Mouse (Mus musculus): Measurements from ENCODE around the gene Lhpp. TPM values are rescaled to one million over a fixed set of nuclear protein-coding genes. Genes with fewer than 3 reads are reported as not detected.

The Lhpp gene
- polyA plus RNA-seq, 1 experiment from 2014 or later = 14.3 TPM

DNA sequence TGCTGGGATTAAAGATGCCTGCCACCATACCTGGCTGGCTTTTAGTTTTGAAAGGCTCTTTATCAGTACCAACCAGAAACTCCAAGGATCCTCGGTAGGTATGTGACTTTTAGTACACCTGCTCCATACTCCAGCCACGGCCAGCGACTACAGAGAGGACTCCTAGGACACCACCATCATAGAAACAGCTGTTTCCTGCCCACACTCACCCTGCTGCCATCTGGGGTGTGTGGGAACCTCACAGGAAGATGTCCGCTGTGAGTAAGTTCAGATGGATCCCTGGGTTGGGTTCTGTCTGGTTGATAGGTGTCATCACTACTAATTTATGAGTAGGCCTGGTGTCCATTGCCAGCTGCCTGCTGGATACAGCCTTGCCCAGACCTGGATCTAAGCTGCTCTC lies 88.3 kb downstream of the Lhpp start:
- Histone ChIP-seq H3K4me2 (ENCODE audit: low read depth, low read length) (no peak overlapping the region), H3K9ac (ENCODE audit: low read depth, low read length) (no peak overlapping the region), H3K27ac (replicated peaks; ENCODE audit: low read depth, low read length) (no peak overlapping the region), H3K4me1 (ENCODE audit: control insufficient read depth, insufficient read depth, low read length) (peaks cover 10% of the 10 kb centered on the region; the same call in 1 of the 2 replicates), H3K27me3 (replicated peaks; ENCODE audit: control insufficient read depth, insufficient read depth, low read length) (no peaks in the 10 kb centered on the region), H3K36me3 (ENCODE audit: control insufficient read depth, insufficient read depth, low read length) (no peaks in the 10 kb centered on the region), H3K9me3 (ENCODE audit: control insufficient read depth, low read length) (0 out of 2 replicates have a peak, but pooled peaks cover 6% of the 10 kb centered on the region), H3K4me3 (ENCODE audit: low read depth, low read length) (no peak overlapping the region)
- DNase-seq (ENCODE audit: low spot score) = no peak
- WGBS = 82% methylated on average over 4 of the region's 4 CpGs
- no peak for ATAC-seq (ENCODE audit: low read depth)

DNA sequence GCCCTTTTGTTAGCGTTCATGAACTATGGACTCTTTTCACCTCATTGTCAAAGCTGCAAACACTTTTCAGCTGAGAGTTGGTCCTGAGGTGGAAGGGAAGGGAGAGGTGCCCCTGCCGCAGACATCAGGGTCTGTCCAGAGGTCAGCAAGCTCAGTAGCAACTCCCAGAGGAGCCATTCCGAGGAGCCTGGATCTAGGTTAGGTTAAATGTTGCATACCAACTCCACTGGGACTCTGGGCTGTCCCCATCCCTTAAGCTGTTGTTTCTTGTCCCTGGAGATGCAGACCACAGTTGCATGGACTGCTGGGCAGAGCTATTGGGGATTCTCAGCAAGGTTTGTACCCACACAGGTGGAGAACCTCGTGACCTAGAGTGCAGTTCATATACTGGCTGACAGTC lies 88.7 kb downstream of the Lhpp start:
- H3K4me2 ChIP-seq (ENCODE audit: low read depth, low read length) = no peak overlapping the region
- no peak for DNase-seq (ENCODE audit: low spot score)
- H3K36me3 ChIP-seq (ENCODE audit: control insufficient read depth, insufficient read depth, low read length) = no peaks in the 10 kb centered on the region
- H3K4me3 ChIP-seq (ENCODE audit: low read depth, low read length) = no peak overlapping the region
- no peak for ATAC-seq (ENCODE audit: low read depth)
- H3K9ac ChIP-seq (ENCODE audit: low read depth, low read length) = no peak overlapping the region
- H3K4me1 ChIP-seq (ENCODE audit: control insufficient read depth, insufficient read depth, low read length) = peaks cover 10% of the 10 kb centered on the region; the same call in 1 of the 2 replicates
- 71% methylated on average over 4 of the region's 4 CpGs for WGBS
- H3K27me3 ChIP-seq (replicated peaks; ENCODE audit: control insufficient read depth, insufficient read depth, low read length) = no peaks in the 10 kb centered on the region
- H3K9me3 ChIP-seq (ENCODE audit: control insufficient read depth, low read length) = 0 out of 2 replicates have a peak, but pooled peaks cover 6% of the 10 kb centered on the region
- no peak overlapping the region for H3K27ac ChIP-seq (replicated peaks; ENCODE audit: low read depth, low read length)

DNA sequence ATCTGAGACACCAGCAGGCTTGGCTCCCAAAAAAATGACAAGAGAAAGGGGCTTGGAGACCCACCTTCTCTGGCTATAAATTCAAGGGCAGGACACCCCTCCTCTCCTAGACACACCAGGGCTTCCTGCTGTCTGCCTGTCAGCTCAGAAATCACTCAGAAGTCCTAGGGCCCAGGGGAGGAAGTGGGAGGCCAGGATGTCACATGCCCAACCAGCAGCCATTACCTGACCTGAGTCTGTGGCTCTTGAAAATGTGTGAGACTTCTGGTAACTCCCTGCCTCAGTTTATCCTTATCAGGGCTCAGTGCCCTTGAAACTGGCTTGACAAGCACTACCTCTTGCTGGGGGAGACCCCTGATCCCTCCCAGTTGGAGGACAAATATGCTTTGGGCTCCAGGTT lies 89.2 kb downstream of the Lhpp start:
- no peak overlapping the region for H3K4me2 ChIP-seq (ENCODE audit: low read depth, low read length)
- no peak overlapping the region for H3K4me3 ChIP-seq (ENCODE audit: low read depth, low read length)
- no peak overlapping the region for H3K9ac ChIP-seq (ENCODE audit: low read depth, low read length)
- no peaks in the 10 kb centered on the region for H3K36me3 ChIP-seq (ENCODE audit: control insufficient read depth, insufficient read depth, low read length)
- H3K9me3 ChIP-seq (ENCODE audit: control insufficient read depth, low read length) = 0 out of 2 replicates have a peak, but pooled peaks cover 5% of the 10 kb centered on the region
- H3K27me3 ChIP-seq (replicated peaks; ENCODE audit: control insufficient read depth, insufficient read depth, low read length) = no peaks in the 10 kb centered on the region
- H3K4me1 ChIP-seq (ENCODE audit: control insufficient read depth, insufficient read depth, low read length) = peaks cover 10% of the 10 kb centered on the region; the same call in 1 of the 2 replicates
- no peak for ATAC-seq (ENCODE audit: low read depth)
- H3K27ac ChIP-seq (replicated peaks; ENCODE audit: low read depth, low read length) = no peak overlapping the region
- DNase-seq (ENCODE audit: low spot score) = no peak

DNA sequence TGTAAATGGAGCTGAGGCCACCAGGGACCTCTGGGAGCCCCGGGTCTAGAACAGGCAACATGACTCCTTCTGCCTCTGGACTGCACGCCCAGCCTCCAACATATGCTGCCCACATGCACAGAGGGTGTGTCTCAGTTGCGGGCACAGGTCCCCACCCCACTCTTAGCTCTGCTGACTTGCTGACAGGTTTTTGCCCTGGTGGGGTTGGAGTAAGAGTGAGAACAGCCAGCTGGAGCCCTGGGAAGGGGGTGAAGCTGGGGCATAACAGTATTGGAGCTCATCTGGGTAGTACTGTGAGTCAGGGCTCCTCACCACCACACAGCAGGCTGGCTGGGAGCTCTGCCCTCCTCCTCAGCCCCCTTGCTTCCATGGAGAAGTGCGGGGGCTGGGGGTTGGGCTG lies 89.7 kb downstream of the Lhpp start:
- Histone ChIP-seq H3K4me3 (ENCODE audit: low read depth, low read length) (no peak overlapping the region), H3K4me1 (ENCODE audit: control insufficient read depth, insufficient read depth, low read length) (peaks cover 10% of the 10 kb centered on the region; the same call in 1 of the 2 replicates), H3K36me3 (ENCODE audit: control insufficient read depth, insufficient read depth, low read length) (no peaks in the 10 kb centered on the region), H3K4me2 (ENCODE audit: low read depth, low read length) (no peak overlapping the region), H3K9ac (ENCODE audit: low read depth, low read length) (no peak overlapping the region), H3K27me3 (replicated peaks; ENCODE audit: control insufficient read depth, insufficient read depth, low read length) (no peaks in the 10 kb centered on the region), H3K27ac (replicated peaks; ENCODE audit: low read depth, low read length) (no peak overlapping the region), H3K9me3 (ENCODE audit: control insufficient read depth, low read length) (0 out of 2 replicates have a peak, but pooled peaks cover under 1% of the 10 kb centered on the region)
- peak; percentile 73 for DNase-seq (ENCODE audit: low spot score)
- 40% methylated on average over 4 of the region's 4 CpGs for WGBS
- ATAC-seq (ENCODE audit: low read depth) = peak; percentile 76

DNA sequence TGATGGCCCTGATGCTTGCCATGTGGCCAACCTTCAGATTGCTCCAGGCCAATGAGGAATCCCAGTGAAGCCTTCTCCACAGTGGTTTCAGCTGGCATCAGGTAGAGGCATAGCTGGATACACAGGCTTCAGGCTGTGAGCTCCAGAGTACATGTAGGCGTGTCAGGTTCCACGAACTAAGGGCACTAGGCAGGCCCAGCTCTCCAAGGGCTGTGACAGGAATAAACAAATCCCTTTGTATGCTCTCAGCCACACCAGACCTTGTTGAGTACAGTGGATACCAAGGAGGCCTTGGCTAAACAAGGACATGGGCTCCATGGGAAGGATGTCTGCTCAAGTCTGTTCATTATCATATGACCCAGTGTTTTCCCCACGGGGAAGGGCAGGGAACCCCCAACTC lies 91.0 kb downstream of the Lhpp start:
- no peaks in the 10 kb centered on the region for H3K27me3 ChIP-seq (replicated peaks; ENCODE audit: control insufficient read depth, insufficient read depth, low read length)
- no peak for DNase-seq (ENCODE audit: low spot score)
- no peaks in the 10 kb centered on the region for H3K36me3 ChIP-seq (ENCODE audit: control insufficient read depth, insufficient read depth, low read length)
- no peaks in the 10 kb centered on the region for H3K9me3 ChIP-seq (ENCODE audit: control insufficient read depth, low read length)
- H3K27ac ChIP-seq (replicated peaks; ENCODE audit: low read depth, low read length) = no peak overlapping the region
- H3K9ac ChIP-seq (ENCODE audit: low read depth, low read length) = no peak overlapping the region
- WGBS = 76% methylated on average over 3 of the region's 3 CpGs
- ATAC-seq (ENCODE audit: low read depth) = no peak
- H3K4me2 ChIP-seq (ENCODE audit: low read depth, low read length) = no peak overlapping the region
- H3K4me1 ChIP-seq (ENCODE audit: control insufficient read depth, insufficient read depth, low read length) = peaks cover 10% of the 10 kb centered on the region; the same call in 1 of the 2 replicates
- no peak overlapping the region for H3K4me3 ChIP-seq (ENCODE audit: low read depth, low read length)

DNA sequence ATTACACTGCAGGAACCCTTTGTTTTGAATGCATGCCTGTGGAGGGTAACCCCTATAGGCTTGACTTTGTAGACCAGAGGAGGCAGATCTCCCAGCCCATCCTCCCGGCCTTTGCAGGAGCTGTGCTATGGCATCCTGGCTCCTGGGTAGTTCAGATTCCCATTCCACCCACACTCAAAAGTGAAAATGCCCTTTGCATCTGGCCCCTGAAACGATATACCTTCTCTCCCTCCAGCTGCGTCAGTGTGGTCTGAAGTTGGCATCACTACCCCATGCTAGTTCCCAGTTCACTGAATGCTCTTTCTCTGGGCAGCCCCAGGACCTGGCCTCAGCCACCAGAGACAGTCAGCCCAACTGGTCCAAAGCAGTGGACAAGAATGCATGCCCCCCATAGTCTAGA lies 91.6 kb downstream of the Lhpp start:
- Histone ChIP-seq H3K36me3 (ENCODE audit: control insufficient read depth, insufficient read depth, low read length) (no peaks in the 10 kb centered on the region), H3K4me3 (ENCODE audit: low read depth, low read length) (no peak overlapping the region)
- 88% methylated on average over 3 of the region's 3 CpGs for WGBS

DNA sequence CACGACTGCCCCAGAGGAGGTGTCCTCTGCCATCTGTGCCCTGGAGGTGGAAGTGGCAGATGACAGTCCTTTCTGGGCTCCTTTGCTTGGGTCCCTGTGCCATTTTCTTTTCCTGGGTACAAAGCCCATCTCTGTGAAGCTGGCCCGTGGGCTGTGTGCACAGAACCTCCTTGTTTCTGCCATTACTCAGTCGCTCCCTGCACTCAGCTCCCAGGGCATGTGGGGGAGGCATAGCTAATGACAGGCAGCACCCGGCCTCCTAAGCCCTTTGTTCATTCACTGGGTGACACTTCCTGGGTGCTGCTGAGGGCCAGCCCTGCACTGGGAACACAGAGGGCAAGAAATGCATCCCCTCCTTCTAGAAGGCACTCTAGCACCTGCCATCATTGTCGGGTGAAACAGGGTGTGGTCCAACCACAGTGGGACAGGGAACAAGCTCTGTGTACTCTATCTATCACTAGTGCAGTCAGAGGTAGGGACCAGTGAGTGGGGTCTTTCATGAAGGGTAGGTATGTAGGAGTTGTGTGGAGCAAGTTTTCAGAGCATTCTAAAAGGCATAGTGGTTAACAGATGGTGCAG lies 92.1 kb downstream of the Lhpp start:
- Histone ChIP-seq H3K9ac (ENCODE audit: low read depth, low read length) (no peak overlapping the region), H3K4me2 (ENCODE audit: low read depth, low read length) (no peak overlapping the region), H3K9me3 (ENCODE audit: control insufficient read depth, low read length) (no peaks in the 10 kb centered on the region), H3K27ac (replicated peaks; ENCODE audit: low read depth, low read length) (no peak overlapping the region), H3K36me3 (ENCODE audit: control insufficient read depth, insufficient read depth, low read length) (no peaks in the 10 kb centered on the region), H3K4me1 (ENCODE audit: control insufficient read depth, insufficient read depth, low read length) (peaks cover 10% of the 10 kb centered on the region; the same call in 1 of the 2 replicates), H3K27me3 (replicated peaks; ENCODE audit: control insufficient read depth, insufficient read depth, low read length) (no peaks in the 10 kb centered on the region), H3K4me3 (ENCODE audit: low read depth, low read length) (no peak overlapping the region)
- DNase-seq (ENCODE audit: low spot score) = no peak
- WGBS = 72% methylated on average over 5 of the region's 5 CpGs
- ATAC-seq (ENCODE audit: low read depth) = no peak

More for the DNA sequence above, 91.6 kb downstream of the Lhpp start:
- DNase-seq (ENCODE audit: low spot score) (no peak), ATAC-seq (ENCODE audit: low read depth) (no peak)
- peaks cover 10% of the 10 kb centered on the region; the same call in 1 of the 2 replicates for H3K4me1 ChIP-seq (ENCODE audit: control insufficient read depth, insufficient read depth, low read length)
- no peak overlapping the region for H3K9ac ChIP-seq (ENCODE audit: low read depth, low read length)
- no peak overlapping the region for H3K4me2 ChIP-seq (ENCODE audit: low read depth, low read length)
- H3K27me3 ChIP-seq (replicated peaks; ENCODE audit: control insufficient read depth, insufficient read depth, low read length) = no peaks in the 10 kb centered on the region
- H3K9me3 ChIP-seq (ENCODE audit: control insufficient read depth, low read length) = no peaks in the 10 kb centered on the region
- H3K27ac ChIP-seq (replicated peaks; ENCODE audit: low read depth, low read length) = no peak overlapping the region

DNA sequence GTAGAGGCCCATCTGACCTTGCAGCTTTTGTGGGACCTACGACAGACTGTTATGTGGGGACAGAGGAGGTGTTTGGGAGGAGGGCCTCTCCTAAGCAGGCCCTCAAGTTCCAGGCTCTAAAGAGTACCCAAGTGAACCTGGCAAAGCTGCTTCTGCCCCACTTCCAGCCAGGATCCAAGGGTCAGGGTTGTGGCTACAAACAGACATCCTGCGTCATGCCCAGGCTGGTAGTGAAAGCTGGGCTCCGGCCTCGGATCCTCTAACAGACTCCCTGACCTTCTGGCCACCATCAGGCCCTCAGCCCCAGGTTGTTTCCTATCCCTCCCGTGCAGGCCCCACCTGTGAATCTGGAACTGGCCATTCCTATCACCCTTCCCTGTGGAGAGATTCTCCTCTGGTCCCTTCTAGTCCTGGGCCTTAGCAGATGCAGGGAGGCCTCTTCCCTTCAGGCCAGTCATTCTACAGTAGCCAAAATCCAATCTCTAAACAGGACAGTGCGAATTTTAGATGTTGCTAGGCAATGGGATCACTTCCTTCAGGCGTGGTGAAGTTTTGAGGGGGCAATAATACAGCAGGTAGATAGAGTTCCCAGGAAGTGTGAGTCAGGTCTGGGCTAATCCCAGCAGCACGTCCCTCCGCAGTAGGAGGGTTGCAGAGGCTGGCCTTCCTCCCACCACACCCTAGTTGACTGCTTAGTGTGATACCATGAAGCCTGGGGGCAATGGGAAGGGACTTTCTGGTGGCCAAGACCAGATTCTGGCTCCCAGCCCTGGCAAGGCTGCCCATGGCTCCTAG lies 93.3 kb downstream of the Lhpp start:
- Histone ChIP-seq H3K36me3 (ENCODE audit: control insufficient read depth, insufficient read depth, low read length) (no peaks in the 10 kb centered on the region), H3K4me2 (ENCODE audit: low read depth, low read length) (no peak overlapping the region), H3K9ac (ENCODE audit: low read depth, low read length) (no peak overlapping the region), H3K4me3 (ENCODE audit: low read depth, low read length) (no peak overlapping the region), H3K27me3 (replicated peaks; ENCODE audit: control insufficient read depth, insufficient read depth, low read length) (no peaks in the 10 kb centered on the region), H3K4me1 (ENCODE audit: control insufficient read depth, insufficient read depth, low read length) (peaks cover 10% of the 10 kb centered on the region; the same call in 1 of the 2 replicates), H3K27ac (replicated peaks; ENCODE audit: low read depth, low read length) (no peak overlapping the region), H3K9me3 (ENCODE audit: control insufficient read depth, low read length) (no peaks in the 10 kb centered on the region)
- 81% methylated on average over 9 of the region's 9 CpGs for WGBS
- no peak for DNase-seq (ENCODE audit: low spot score)
- no peak for ATAC-seq (ENCODE audit: low read depth)

Data from embryonic facial prominence, embryonic 14.5 days (tissue).